Mouse (Mus musculus): ENCODE results near the gene Fut2. TPM values are rescaled to one million over a fixed set of nuclear protein-coding genes. Genes with fewer than 3 reads are reported as not detected.

The Fut2 gene
- polyA plus RNA-seq, 1 experiment from 2014 or later = 0.05 TPM

- Histone ChIP-seq H3K4me1 (replicated peaks) (peaks cover 31% of the 10 kb centered on the region), H3K4me2 (no peak overlapping the region), H3K4me3 (replicated peaks) (no peak overlapping the region), H3K27ac (no peak overlapping the region), H3K36me3 (no peaks in the 10 kb centered on the region), H3K9ac (no peak overlapping the region), H3K9me3 (replicated peaks) (no peaks in the 10 kb centered on the region), H3K27me3 (peaks cover 5% of the 10 kb centered on the region; the same call in 1 of the 2 replicates)
- WGBS (ENCODE audit: insufficient replicate concordance) = 51% methylated on average over 10 of the region's 10 CpGs
- DNase-seq = no peak
- no peak for ATAC-seq (ENCODE audit: low read depth)
Observed at GRCm38 (mm10) chr7:45685811-45686210, 19.6 kb upstream of the Fut2 start.

GRCm38 (mm10) chr7:45683396-45684050, 17.3 kb upstream of the Fut2 start, which contains the start of gene Ntn5:
Gene Ntn5, plus strand, starts transcription at chr7:45684022.
- Histone ChIP-seq H3K4me2 (no peak within 1 kb of the TSS), H3K36me3 (no peaks in the 10 kb centered on the region), H3K4me1 (replicated peaks) (peaks cover 22% of the 10 kb centered on the region), H3K4me3 (replicated peaks) (no peak within 1 kb of the TSS), H3K27me3 (peaks cover 5% of the 10 kb centered on the region; the same call in 1 of the 2 replicates), H3K9me3 (replicated peaks) (no peaks in the 10 kb centered on the region), H3K9ac (no peak within 1 kb of the TSS), H3K27ac (no peak within 1 kb of the TSS)
- no peak for ATAC-seq (ENCODE audit: low read depth)
- 66% methylated on average over 7 of the region's 7 CpGs for WGBS (ENCODE audit: insufficient replicate concordance)
- DNase-seq = no peak

GRCm38 (mm10) chr7:45682144-45683126, 16.2 kb upstream of the Fut2 start:
- Histone ChIP-seq H3K9ac (peak overlapping the region; percentile 44; the same call in 1 of the 2 replicates), H3K4me3 (replicated peaks) (no peak overlapping the region), H3K9me3 (replicated peaks) (no peaks in the 10 kb centered on the region), H3K27ac (no peak overlapping the region), H3K27me3 (peaks cover 5% of the 10 kb centered on the region; the same call in 1 of the 2 replicates), H3K4me1 (replicated peaks) (peaks cover 22% of the 10 kb centered on the region), H3K36me3 (no peaks in the 10 kb centered on the region), H3K4me2 (peak overlapping the region; percentile 37)
- ATAC-seq (ENCODE audit: low read depth) (peak; percentile 54), DNase-seq (peak; percentile 54)
- WGBS (ENCODE audit: insufficient replicate concordance) = 24% methylated on average over 14 of the region's 14 CpGs

GRCm38 (mm10) chr7:45681046-45681736, 15.0 kb upstream of the Fut2 start:
- H3K27me3 ChIP-seq = 0 out of 2 replicates have a peak, but pooled peaks cover 5% of the 10 kb centered on the region
- H3K36me3 ChIP-seq = no peaks in the 10 kb centered on the region
- 46% methylated on average over 8 of the region's 8 CpGs for WGBS (ENCODE audit: insufficient replicate concordance)
- no peaks in the 10 kb centered on the region for H3K9me3 ChIP-seq (replicated peaks)
- no peak overlapping the region for H3K4me2 ChIP-seq
- no peak overlapping the region for H3K9ac ChIP-seq
- ATAC-seq (ENCODE audit: low read depth) (no peak), DNase-seq (no peak)
- H3K27ac ChIP-seq = no peak overlapping the region
- peaks cover 22% of the 10 kb centered on the region for H3K4me1 ChIP-seq (replicated peaks)
- H3K4me3 ChIP-seq (replicated peaks) = no peak overlapping the region

GRCm38 (mm10) chr7:45679966-45680621, 13.9 kb upstream of the Fut2 start:
- no peaks in the 10 kb centered on the region for H3K36me3 ChIP-seq
- H3K9ac ChIP-seq = no peak overlapping the region
- no peak for DNase-seq
- ATAC-seq (ENCODE audit: low read depth) = no peak
- WGBS (ENCODE audit: insufficient replicate concordance) = 65% methylated on average over 14 of the region's 14 CpGs
- H3K27me3 ChIP-seq = 0 out of 2 replicates have a peak, but pooled peaks cover 8% of the 10 kb centered on the region
- no peak overlapping the region for H3K4me3 ChIP-seq (replicated peaks)
- no peak overlapping the region for H3K27ac ChIP-seq
- no peaks in the 10 kb centered on the region for H3K9me3 ChIP-seq (replicated peaks)
- no peak overlapping the region for H3K4me2 ChIP-seq
- peaks cover 19% of the 10 kb centered on the region for H3K4me1 ChIP-seq (replicated peaks)

GRCm38 (mm10) chr7:45678513-45678912, 12.3 kb upstream of the Fut2 start:
- H3K4me1 ChIP-seq (replicated peaks) = peaks cover 19% of the 10 kb centered on the region
- no peak for ATAC-seq (ENCODE audit: low read depth)
- no peak for DNase-seq
- no peaks in the 10 kb centered on the region for H3K36me3 ChIP-seq
- no peaks in the 10 kb centered on the region for H3K9me3 ChIP-seq (replicated peaks)
- WGBS (ENCODE audit: insufficient replicate concordance) = 76% methylated on average over 14 of the region's 14 CpGs
- no peak overlapping the region for H3K4me3 ChIP-seq (replicated peaks)
- no peak overlapping the region for H3K9ac ChIP-seq
- no peak overlapping the region for H3K4me2 ChIP-seq
- H3K27me3 ChIP-seq = 0 out of 2 replicates have a peak, but pooled peaks cover 7% of the 10 kb centered on the region
- H3K27ac ChIP-seq = no peak overlapping the region

GRCm38 (mm10) chr7:45677627-45678295, 11.6 kb upstream of the Fut2 start:
- Histone ChIP-seq H3K9ac (no peak overlapping the region), H3K27me3 (0 out of 2 replicates have a peak, but pooled peaks cover 7% of the 10 kb centered on the region), H3K9me3 (replicated peaks) (no peaks in the 10 kb centered on the region), H3K36me3 (no peaks in the 10 kb centered on the region), H3K4me3 (replicated peaks) (no peak overlapping the region), H3K27ac (no peak overlapping the region), H3K4me2 (no peak overlapping the region), H3K4me1 (replicated peaks) (peaks cover 19% of the 10 kb centered on the region)
- ATAC-seq (ENCODE audit: low read depth) (no peak), DNase-seq (no peak)
- WGBS (ENCODE audit: insufficient replicate concordance) = 61% methylated on average over 7 of the region's 7 CpGs

- H3K9ac ChIP-seq = no peak overlapping the region
- DNase-seq = no peak
- 82% methylated on average over 9 of the region's 9 CpGs for WGBS (ENCODE audit: insufficient replicate concordance)
- H3K4me3 ChIP-seq (replicated peaks) = no peak overlapping the region
- H3K27me3 ChIP-seq = 0 out of 2 replicates have a peak, but pooled peaks cover 4% of the 10 kb centered on the region
- no peak for ATAC-seq (ENCODE audit: low read depth)
- no peaks in the 10 kb centered on the region for H3K36me3 ChIP-seq
- H3K9me3 ChIP-seq (replicated peaks) = 0 out of 2 replicates have a peak, but pooled peaks cover 2% of the 10 kb centered on the region
- no peak overlapping the region for H3K27ac ChIP-seq
- peaks cover 6% of the 10 kb centered on the region for H3K4me1 ChIP-seq (replicated peaks)
- H3K4me2 ChIP-seq = no peak overlapping the region
Observed at GRCm38 (mm10) chr7:45668921-45669320, 2.7 kb upstream of the Fut2 start.

GRCm38 (mm10) chr7:45667761-45668160, 1.6 kb upstream of the Fut2 start:
- 80% methylated on average over 14 of the region's 14 CpGs for WGBS (ENCODE audit: insufficient replicate concordance)
- Histone ChIP-seq H3K27me3 (0 out of 2 replicates have a peak, but pooled peaks cover 4% of the 10 kb centered on the region), H3K36me3 (no peaks in the 10 kb centered on the region), H3K27ac (no peak overlapping the region), H3K4me2 (no peak overlapping the region), H3K9me3 (replicated peaks) (0 out of 2 replicates have a peak, but pooled peaks cover 2% of the 10 kb centered on the region), H3K4me1 (replicated peaks) (peaks cover 11% of the 10 kb centered on the region), H3K4me3 (replicated peaks) (no peak overlapping the region), H3K9ac (no peak overlapping the region)
- ATAC-seq (ENCODE audit: low read depth) (no peak), DNase-seq (no peak)

Measured in liver, embryonic 13.5 days (tissue).